Mouse (Mus musculus): Measurements from ENCODE around the gene Gm49387. TPM values are rescaled to one million over a fixed set of nuclear protein-coding genes. Genes with fewer than 3 reads are reported as not detected.

Gm49387 gene
- polyA plus RNA-seq, 1 experiment: not detected

DNA sequence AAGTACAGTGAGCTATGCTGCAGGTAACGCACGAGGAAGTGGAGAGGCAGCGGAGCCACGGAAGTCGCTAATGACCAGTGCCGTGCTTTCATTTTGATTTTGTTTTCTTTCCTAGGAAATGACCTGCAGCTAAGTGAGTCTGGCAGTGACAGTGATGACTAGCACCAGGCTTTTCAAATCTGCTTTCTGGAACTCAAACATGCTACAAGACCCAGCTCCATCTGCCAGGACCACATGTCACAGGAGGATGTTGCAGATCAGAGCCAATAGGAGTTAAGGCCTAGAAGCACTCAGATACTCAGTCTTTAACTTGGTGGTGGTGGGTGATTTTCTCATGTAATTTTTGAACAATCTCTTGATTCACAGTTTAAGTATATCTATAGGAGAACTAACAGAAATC, 134.2 kb downstream of the Gm49387 start:
- H3K4me1 ChIP-seq (ENCODE audit: control insufficient read depth, insufficient read depth, low read length): no peaks in the 10 kb centered on the region
- no peaks in the 10 kb centered on the region for H3K27me3 ChIP-seq (ENCODE audit: control insufficient read depth, insufficient read depth, low read length, poor library complexity, severe bottlenecking)
- H3K27ac ChIP-seq (ENCODE audit: insufficient read depth, low read length): no peak overlapping the region
- no peak overlapping the region for H3K4me3 ChIP-seq (ENCODE audit: low read depth, low read length)
- TF ChIP-seq EP300 (IDR thresholded peaks at IDR 0.05; ENCODE audit: insufficient read depth, low read depth, low read length): no peak
- TF ChIP-seq POLR2A (IDR thresholded peaks at IDR 0.05; ENCODE audit: insufficient read depth, low read length): no peak
- no peak for TF ChIP-seq CTCF (IDR thresholded peaks at IDR 0.05; ENCODE audit: low read depth, low read length)
- no peaks in the 10 kb centered on the region for H3K9me3 ChIP-seq (replicated peaks; ENCODE audit: control insufficient read depth, insufficient read depth, low read length, poor library complexity, severe bottlenecking)
- peaks cover 49% of the 10 kb centered on the region for H3K36me3 ChIP-seq (ENCODE audit: control insufficient read depth, insufficient read depth, low read length, poor library complexity, severe bottlenecking)
- H3K9ac ChIP-seq (ENCODE audit: low read depth, poor library complexity, severe bottlenecking): no peak overlapping the region

DNA sequence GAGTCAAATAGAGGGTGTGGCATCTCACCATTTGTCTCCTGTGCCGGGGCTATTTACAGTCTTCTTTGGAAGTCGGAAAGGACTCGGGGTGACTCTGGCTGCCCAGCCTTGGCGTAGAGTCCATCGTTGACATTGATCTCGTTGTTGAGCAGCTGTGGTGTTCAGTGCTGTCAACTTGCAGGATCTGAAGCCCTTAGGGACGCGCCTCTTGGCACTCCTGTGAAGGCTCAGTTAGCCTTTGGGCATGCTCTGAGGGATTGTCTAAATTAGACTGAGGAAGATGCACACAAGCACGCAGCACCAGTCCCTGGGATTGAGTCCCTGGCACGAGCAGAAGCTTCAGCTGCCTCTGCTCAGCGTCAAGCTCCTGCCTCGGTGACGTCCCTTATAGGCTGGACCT, 137.3 kb downstream of the Gm49387 start:
- no peak overlapping the region for H3K9ac ChIP-seq (ENCODE audit: low read depth, poor library complexity, severe bottlenecking)
- no peaks in the 10 kb centered on the region for H3K27me3 ChIP-seq (ENCODE audit: control insufficient read depth, insufficient read depth, low read length, poor library complexity, severe bottlenecking)
- no peak overlapping the region for H3K4me3 ChIP-seq (ENCODE audit: low read depth, low read length)
- no peak overlapping the region for H3K27ac ChIP-seq (ENCODE audit: insufficient read depth, low read length)
- TF ChIP-seq EP300 (IDR thresholded peaks at IDR 0.05; ENCODE audit: insufficient read depth, low read depth, low read length) (no peak), POLR2A (IDR thresholded peaks at IDR 0.05; ENCODE audit: insufficient read depth, low read length) (no peak), CTCF (IDR thresholded peaks at IDR 0.05; ENCODE audit: low read depth, low read length) (no peak)
- H3K36me3 ChIP-seq (ENCODE audit: control insufficient read depth, insufficient read depth, low read length, poor library complexity, severe bottlenecking): peaks cover 51% of the 10 kb centered on the region
- H3K9me3 ChIP-seq (replicated peaks; ENCODE audit: control insufficient read depth, insufficient read depth, low read length, poor library complexity, severe bottlenecking): no peaks in the 10 kb centered on the region
- peaks cover 2% of the 10 kb centered on the region for H3K4me1 ChIP-seq (ENCODE audit: control insufficient read depth, insufficient read depth, low read length)

Other genes with a start within 250 kb of the Gm49387 start
- gene Sh3bp5, start 204.8 kb downstream of the Gm49387 start, polyA plus RNA-seq (2011; ENCODE audit: insufficient read depth, insufficient read length, low read depth, missing spikeins): 8.6 TPM in 2 replicates
- 42.5 and 46.1 TPM in 2 replicates for gene Eaf1, start 146.5 kb downstream of the Gm49387 start, polyA plus RNA-seq (2011; ENCODE audit: insufficient read depth, insufficient read length, low read depth, missing spikeins)
- gene Mettl6, start 145.8 kb downstream of the Gm49387 start, polyA plus RNA-seq (2011; ENCODE audit: insufficient read depth, insufficient read length, low read depth, missing spikeins): 82.0 and 93.4 TPM in 2 replicates
- gene Colq, start 49.5 kb downstream of the Gm49387 start, polyA plus RNA-seq (2011; ENCODE audit: insufficient read depth, insufficient read length, low read depth, missing spikeins): not detected in 2 replicates
- gene Btd, start 150 bp upstream of the Gm49387 start, polyA plus RNA-seq (2011; ENCODE audit: insufficient read depth, insufficient read length, low read depth, missing spikeins): 6.8 and 7.0 TPM in 2 replicates
- gene Hacl1, start 408 bp upstream of the Gm49387 start, polyA plus RNA-seq (2011; ENCODE audit: insufficient read depth, insufficient read length, low read depth, missing spikeins): 20.9 and 26.0 TPM in 2 replicates
- gene Ankrd28, start 189.8 kb upstream of the Gm49387 start, polyA plus RNA-seq (2011; ENCODE audit: insufficient read depth, insufficient read length, low read depth, missing spikeins): 83.6 and 104 TPM in 2 replicates